Mouse (Mus musculus) fibroblast of lung, adult 2 months (primary cell): ENCODE measurements around the gene Polr2e.

ENCODE experiments used
- DNase-seq: peaks from one replicate; pipeline ENCODE4 v3.0.0-alpha.2; 2011; ENCODE audit warnings: low read depth

Polr2e gene

DNA sequence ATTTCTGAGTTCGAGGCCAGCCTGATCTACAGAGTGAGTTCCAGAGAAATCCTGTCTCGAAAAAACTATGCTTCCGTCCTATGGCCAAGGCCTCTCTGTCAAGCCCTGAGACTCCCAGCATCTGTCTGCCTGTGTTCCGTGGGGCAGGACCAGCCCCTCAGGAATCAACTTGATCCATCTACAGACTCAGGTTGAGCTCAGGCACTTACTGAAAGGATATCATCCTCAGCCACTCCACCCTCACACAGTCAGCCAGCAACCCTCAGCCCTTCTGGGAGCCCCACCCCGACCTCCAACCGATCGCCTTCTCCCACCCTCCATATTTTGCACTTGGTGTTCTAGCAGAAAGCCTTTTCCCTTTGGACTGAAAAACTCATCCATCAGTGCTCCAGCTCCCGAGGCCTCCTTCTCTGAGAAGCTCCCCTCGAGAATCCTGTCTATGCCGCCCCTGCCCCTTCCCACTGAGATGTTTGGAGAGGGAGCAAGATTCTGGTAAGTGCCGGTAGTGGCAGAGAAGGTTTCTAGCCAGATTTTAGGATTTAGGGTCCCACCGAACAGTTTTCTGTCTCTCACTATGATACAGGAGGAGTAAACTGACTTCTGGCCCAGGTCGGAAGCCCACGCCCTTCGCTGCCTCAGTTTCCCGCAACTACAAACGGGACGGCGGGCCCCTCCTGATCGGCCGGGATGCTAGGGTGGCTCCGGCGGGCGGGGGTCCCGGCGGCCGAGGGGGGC is 51.7 kb downstream of the Polr2e start:
- no peak for DNase-seq

- DNase-seq: peak; percentile 64
Observed at GRCm38 (mm10) chr10:79986963-79987362, 52.6 kb downstream of the Polr2e start.

DNA sequence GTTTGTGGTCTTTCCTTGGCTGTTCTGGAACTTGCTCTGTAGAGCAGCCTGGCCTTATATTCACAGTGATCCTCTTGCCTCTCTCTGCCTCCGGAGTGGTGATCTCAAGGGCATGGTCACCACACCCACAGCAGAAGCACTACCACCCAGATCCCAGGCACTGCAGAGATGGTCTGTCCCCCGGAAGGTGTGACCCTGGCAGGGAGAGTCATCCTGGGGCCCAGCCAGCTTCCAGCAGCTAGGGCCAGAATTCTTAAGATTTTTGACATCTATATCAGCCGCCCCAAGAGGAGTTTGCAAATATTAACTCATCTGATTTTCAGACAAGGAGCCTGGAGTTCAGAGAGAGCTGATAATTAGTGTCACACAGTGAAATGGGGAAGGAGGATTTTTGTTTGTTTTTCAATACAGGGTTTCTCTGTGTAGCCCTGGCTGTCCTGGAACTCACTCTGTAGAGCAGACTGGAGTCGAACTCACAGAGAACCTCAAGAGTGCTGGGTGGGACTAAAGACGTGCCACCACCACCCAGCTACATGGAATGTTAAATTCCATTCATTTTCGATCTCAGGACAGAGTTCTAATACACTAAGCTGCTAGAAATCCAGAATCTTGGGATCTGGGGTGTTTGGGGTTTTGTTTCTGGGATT is 53.2 kb downstream of the Polr2e start:
- no peak for DNase-seq
